Mouse (Mus musculus) neural tube, embryonic 15.5 days (tissue): ENCODE data around the gene Selenop. TPM values are rescaled to one million over a fixed set of nuclear protein-coding genes. Genes with fewer than 3 reads are reported as not detected.
"Not testable (repeated sequence)": the region's sequence is repeated elsewhere in the genome, so short reads cannot be mapped to it uniquely, and the experiment has no call there.

Experiments used
- ATAC-seq: fragments of 200-750 bp; cut with Nextera tagmentation; 2 replicates; pipeline ENCODE4 v1.8.0; 2017; ENCODE audit warnings: mild to moderate bottlenecking, moderate TSS enrichment, moderate library complexity; ENCODE audit not compliant: low FRiP score
- H3K27ac ChIP-seq: fragments of 300-500 bp; sonication (generic); replicated peaks from 2 replicates; pipeline ENCODE4 v1.5.1; 2015; ENCODE audit warnings: mild to moderate bottlenecking, inconsistent platforms
- H3K27me3 ChIP-seq: fragments of 300-500 bp; sonication (generic); replicated peaks from 2 replicates; pipeline ENCODE4 v1.6.1; 2015; ENCODE audit warnings: inconsistent platforms
- H3K36me3 ChIP-seq: fragments of 300-500 bp; sonication (generic); 2 replicates; pipeline ENCODE4 v1.6.1; 2015; ENCODE audit warnings: inconsistent platforms
- H3K4me1 ChIP-seq: fragments of 300-500 bp; sonication (generic); 2 replicates; pipeline ENCODE4 v1.6.1; 2015; ENCODE audit warnings: inconsistent platforms
- H3K4me2 ChIP-seq: fragments of 300-500 bp; sonication (generic); 2 replicates; pipeline ENCODE4 v1.6.1; 2015; ENCODE audit warnings: inconsistent platforms, mild to moderate bottlenecking, moderate library complexity
- H3K4me3 ChIP-seq: fragments of 300-500 bp; sonication (generic); replicated peaks from 2 replicates; pipeline ENCODE4 v1.5.1; 2015; ENCODE audit warnings: mild to moderate bottlenecking, inconsistent platforms
- H3K9ac ChIP-seq: fragments of 300-500 bp; sonication (generic); replicated peaks from 2 replicates; pipeline ENCODE4 v1.6.1; 2015; ENCODE audit warnings: mild to moderate bottlenecking, inconsistent platforms
- H3K9me3 ChIP-seq: fragments of 300-500 bp; sonication (generic); replicated peaks from 2 replicates; pipeline ENCODE4 v1.6.1; 2016; ENCODE audit warnings: inconsistent platforms
- WGBS: fragments of 180-500 bp; shearing (Covaris S2); methylation state at CpG from one replicate; pipeline ENCODE4 v1.1.7; 2015; ENCODE audit warnings: mixed read lengths; 5-methylcytosine and 5-hydroxymethylcytosine counted together
- polyA plus RNA-seq: library from polyadenylated mRNA; unstranded; fragments of >200 nt; fragmentation: Nextera tagmentation; extraction: Ambion mirVana; gene quantifications from 2 replicates; pipeline ENCODE4 v1.2.1, GENCODE M21; 2015

Gene Selenop
- polyA plus RNA-seq = 142 and 158 TPM in 2 replicates

DNA sequence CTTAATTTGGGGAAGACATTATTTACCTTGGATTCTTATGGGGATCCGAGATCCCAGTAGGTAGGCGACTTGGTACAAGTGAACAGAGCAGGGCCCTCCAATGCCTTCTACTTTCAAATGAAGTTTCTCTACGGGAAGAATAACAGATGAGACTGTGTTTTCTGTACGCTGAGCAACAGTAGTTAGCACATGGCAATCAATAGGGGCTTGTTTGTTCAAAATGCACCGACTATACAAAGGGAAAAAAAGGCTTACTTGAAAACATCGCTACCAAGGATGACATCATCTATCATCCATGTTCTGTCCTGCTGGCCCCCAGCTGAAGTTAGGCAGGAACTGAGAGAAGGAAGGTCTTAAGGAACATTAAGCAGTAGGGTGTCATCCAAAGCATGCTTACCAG lies at the start of gene Selenop:
Gene Selenop (plus strand): TSS at position 301 of the 400 bp plus-strand sequence.
- peaks cover 4% of the 10 kb centered on the region; the same call in 1 of the 2 replicates for H3K4me1 ChIP-seq
- no peak within 1 kb of the TSS for H3K9ac ChIP-seq
- H3K36me3 ChIP-seq = no peaks in the 10 kb centered on the region
- H3K9me3 ChIP-seq = no peaks in the 10 kb centered on the region
- H3K4me2 ChIP-seq = no peak within 1 kb of the TSS
- no peak within 1 kb of the TSS for H3K4me3 ChIP-seq
- 78% methylated on average over 6 of the region's 6 CpGs for WGBS
- no peaks in the 10 kb centered on the region for H3K27me3 ChIP-seq
- H3K27ac ChIP-seq = no peak within 1 kb of the TSS
- ATAC-seq = no peak

DNA sequence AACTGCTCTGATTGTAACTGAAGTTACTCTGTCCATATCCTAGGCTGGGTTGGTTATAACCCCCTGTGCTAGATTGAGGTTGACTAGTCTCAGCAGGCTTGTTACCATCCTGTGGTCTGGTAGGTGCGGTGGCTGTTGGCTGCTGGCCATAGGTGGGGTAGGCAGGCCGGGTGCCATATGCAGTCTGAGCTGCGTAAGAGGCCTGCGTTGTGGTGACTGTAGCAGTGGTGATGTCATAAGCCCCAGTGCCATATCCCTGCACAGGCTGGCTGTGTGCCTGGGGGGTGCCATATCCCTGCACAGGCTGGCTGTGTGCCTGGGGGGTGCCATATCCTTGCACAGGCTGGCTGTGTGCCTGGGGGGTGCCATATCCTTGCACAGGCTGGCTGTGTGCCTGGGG lies 49.7 kb upstream of the Selenop start:
- not testable (repeated sequence) for H3K4me3 ChIP-seq, H3K4me2 ChIP-seq, ATAC-seq, H3K27ac ChIP-seq, H3K4me1 ChIP-seq, H3K27me3 ChIP-seq, H3K9me3 ChIP-seq, H3K36me3 ChIP-seq, H3K9ac ChIP-seq
- WGBS = 98% methylated on average over 4 of the region's 4 CpGs

DNA sequence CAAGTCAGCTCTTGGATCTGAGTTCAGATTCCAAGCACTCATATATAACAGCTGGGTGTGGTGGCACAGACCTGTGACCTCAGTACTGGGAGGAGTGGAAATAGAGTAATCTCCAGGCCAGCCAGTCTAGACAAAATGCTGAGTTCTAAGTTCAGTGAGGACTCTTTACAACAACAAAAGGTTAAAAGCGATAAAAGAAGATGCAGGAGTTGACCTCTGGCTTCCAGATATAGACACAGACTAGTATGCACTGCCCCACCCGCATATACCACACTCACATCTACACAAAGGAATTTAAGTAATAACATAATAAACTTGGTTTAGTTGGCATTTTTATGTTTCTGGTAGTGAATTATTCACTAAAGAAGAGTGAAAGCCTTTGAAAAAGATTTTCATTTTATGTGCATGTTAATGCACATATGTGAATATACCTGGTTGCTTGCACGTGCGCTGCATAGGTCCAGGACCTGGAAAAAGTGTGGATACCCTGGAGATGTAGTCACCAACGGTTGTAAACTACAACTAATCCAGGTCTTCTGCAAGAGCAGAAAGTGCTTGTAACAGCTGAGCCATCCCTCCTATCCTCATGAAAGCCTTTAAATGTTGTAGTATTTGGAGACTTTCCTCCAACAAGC lies 45.4 kb upstream of the Selenop start:
- no peak overlapping the region for H3K9ac ChIP-seq
- H3K4me2 ChIP-seq = no peak overlapping the region
- 93% methylated on average over 5 of the region's 5 CpGs for WGBS
- H3K27me3 ChIP-seq = no peaks in the 10 kb centered on the region
- no peak overlapping the region for H3K27ac ChIP-seq
- no peak overlapping the region for H3K4me3 ChIP-seq
- no peaks in the 10 kb centered on the region for H3K9me3 ChIP-seq
- no peak for ATAC-seq
- no peaks in the 10 kb centered on the region for H3K36me3 ChIP-seq
- H3K4me1 ChIP-seq = no peaks in the 10 kb centered on the region

DNA sequence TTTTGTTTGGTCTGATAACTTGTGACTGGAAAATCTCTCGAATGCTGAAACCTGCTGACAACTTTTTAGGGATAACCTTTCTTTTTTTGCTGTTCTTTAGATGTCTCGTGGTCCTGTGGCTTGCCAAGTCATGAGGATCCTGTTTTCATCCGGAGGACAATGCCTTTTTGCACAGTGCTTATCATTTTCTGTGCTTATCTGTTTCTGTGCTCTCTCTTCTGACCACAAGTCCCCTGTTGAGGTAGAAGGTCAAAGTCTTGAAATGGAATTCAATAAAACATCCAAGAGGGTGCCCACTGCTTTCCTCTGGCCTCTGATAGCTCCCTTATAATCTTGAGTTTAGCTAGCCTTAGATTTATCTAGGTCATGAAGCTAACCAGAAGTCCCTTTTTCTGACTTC lies 41.8 kb upstream of the Selenop start:
- Histone ChIP-seq H3K4me1 (no peaks in the 10 kb centered on the region), H3K9ac (no peak overlapping the region), H3K9me3 (no peaks in the 10 kb centered on the region), H3K27ac (no peak overlapping the region), H3K27me3 (no peaks in the 10 kb centered on the region), H3K4me3 (no peak overlapping the region), H3K4me2 (no peak overlapping the region), H3K36me3 (no peaks in the 10 kb centered on the region)
- no peak for ATAC-seq
- 81% methylated on average over 3 of the region's 3 CpGs for WGBS

DNA sequence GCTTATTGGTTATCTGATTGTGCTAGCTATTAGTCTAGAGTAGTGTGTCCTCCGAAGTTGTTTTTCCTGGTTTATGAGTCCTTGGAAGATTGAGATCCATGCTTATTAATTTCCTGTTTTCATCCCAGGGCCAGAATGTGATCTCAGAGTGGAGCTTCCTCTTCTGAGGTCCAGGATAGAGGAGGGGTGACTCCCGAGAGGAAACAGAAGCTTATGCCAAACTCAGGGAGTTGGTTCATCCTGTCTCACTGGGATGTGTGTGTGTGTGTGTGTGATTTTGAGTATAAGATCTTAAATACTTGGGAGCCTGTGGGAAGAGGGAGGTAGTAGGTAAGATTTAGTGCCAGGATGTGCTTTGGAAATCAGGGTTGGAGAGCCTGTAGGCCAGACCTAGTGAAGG lies 40.2 kb upstream of the Selenop start:
- Histone ChIP-seq H3K4me2 (no peak overlapping the region), H3K27ac (no peak overlapping the region), H3K36me3 (no peaks in the 10 kb centered on the region), H3K27me3 (no peaks in the 10 kb centered on the region), H3K9ac (no peak overlapping the region), H3K4me1 (peaks cover 5% of the 10 kb centered on the region), H3K9me3 (no peaks in the 10 kb centered on the region), H3K4me3 (no peak overlapping the region)
- ATAC-seq = no peak
- 78% methylated on average over 2 of the region's 2 CpGs for WGBS

DNA sequence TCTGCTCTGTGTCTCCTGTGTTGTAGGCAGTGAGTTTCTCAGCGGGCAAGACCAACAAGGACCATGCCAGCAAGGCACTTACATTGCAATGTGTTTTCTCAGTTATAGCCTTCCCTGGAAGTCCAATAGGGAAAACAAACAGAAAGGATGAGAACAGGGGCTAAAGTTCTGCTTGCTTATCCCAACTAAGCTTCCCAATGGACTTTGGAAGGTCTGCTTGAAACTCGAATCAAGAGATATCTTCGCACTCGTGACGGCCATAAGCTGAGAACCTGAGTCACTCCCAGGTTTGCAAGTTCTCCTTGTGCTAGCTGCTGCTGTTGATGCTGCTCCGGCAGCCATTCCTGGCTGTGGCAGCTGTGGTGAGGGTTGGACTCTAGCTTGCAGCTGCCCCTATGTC lies 39.4 kb upstream of the Selenop start:
- H3K27ac ChIP-seq = no peak overlapping the region
- ATAC-seq = no peak
- 97% methylated on average over 6 of the region's 6 CpGs for WGBS
- H3K9me3 ChIP-seq = no peaks in the 10 kb centered on the region
- H3K4me1 ChIP-seq = peaks cover 5% of the 10 kb centered on the region
- H3K4me2 ChIP-seq = no peak overlapping the region
- no peaks in the 10 kb centered on the region for H3K27me3 ChIP-seq
- no peak overlapping the region for H3K4me3 ChIP-seq
- H3K9ac ChIP-seq = no peak overlapping the region
- H3K36me3 ChIP-seq = no peaks in the 10 kb centered on the region

DNA sequence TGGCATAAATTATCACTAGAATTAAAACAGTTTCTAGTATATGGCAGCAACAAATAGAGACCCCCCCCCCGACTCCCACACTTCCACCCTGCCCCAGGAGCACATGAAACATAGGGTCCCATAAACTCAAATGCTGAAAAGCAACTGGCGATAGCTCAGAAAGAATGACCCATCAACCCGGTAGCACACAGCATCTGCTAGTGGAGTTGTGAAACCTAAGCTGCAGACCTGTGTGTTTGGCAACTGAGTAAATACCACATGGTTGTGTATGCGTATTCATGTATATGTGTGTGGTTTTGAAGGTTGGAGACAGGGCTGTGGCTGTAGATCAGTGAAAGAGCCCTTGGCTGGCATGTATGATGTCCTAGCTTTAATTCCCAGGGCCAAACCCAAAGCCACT lies 37.3 kb upstream of the Selenop start:
- Histone ChIP-seq H3K27me3 (no peaks in the 10 kb centered on the region), H3K36me3 (no peaks in the 10 kb centered on the region), H3K4me3 (no peak overlapping the region), H3K27ac (no peak overlapping the region), H3K9me3 (no peaks in the 10 kb centered on the region), H3K9ac (no peak overlapping the region), H3K4me1 (peaks cover 5% of the 10 kb centered on the region), H3K4me2 (no peak overlapping the region)
- 77% methylated on average over 4 of the region's 4 CpGs for WGBS
- no peak for ATAC-seq

DNA sequence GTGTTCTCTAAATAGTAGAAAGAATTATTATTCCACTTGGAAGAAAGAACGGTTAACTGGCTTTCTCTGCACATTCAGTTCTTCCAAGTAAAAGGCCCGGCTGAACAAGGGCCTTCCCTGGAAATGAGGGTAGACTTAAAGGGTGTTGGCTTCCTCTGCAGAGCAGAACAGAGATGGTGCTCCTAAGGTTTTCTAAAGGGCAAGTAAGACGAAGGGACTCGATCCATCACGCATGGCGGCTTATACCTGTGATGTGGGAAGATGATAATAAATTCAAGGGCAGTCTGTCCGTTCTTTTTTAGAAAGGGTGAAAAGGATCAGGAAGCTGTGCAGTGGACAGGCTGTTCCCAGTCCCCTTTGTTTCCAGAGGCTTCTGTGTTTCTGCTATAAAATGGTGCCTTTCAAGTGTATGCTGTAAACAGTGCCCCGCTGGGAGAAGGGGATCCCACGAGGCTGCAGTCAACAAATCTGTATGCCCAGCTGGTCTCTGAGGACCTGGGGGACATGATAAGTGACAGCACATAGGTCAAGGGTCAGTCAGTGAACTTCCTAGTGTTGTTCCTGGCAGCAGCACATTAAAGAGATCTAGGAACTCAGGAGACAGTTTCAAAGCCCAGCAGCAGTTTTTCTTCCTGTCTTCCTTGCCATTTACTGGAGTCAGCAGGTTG lies 36.0 kb upstream of the Selenop start:
- no peak overlapping the region for H3K9ac ChIP-seq
- H3K27me3 ChIP-seq = no peaks in the 10 kb centered on the region
- no peak overlapping the region for H3K4me2 ChIP-seq
- H3K27ac ChIP-seq = no peak overlapping the region
- 3% methylated on average over 9 of the region's 9 CpGs for WGBS
- no peaks in the 10 kb centered on the region for H3K36me3 ChIP-seq
- ATAC-seq = peak; percentile 68
- H3K9me3 ChIP-seq = no peaks in the 10 kb centered on the region
- H3K4me1 ChIP-seq = peaks cover 5% of the 10 kb centered on the region
- H3K4me3 ChIP-seq = no peak overlapping the region

DNA sequence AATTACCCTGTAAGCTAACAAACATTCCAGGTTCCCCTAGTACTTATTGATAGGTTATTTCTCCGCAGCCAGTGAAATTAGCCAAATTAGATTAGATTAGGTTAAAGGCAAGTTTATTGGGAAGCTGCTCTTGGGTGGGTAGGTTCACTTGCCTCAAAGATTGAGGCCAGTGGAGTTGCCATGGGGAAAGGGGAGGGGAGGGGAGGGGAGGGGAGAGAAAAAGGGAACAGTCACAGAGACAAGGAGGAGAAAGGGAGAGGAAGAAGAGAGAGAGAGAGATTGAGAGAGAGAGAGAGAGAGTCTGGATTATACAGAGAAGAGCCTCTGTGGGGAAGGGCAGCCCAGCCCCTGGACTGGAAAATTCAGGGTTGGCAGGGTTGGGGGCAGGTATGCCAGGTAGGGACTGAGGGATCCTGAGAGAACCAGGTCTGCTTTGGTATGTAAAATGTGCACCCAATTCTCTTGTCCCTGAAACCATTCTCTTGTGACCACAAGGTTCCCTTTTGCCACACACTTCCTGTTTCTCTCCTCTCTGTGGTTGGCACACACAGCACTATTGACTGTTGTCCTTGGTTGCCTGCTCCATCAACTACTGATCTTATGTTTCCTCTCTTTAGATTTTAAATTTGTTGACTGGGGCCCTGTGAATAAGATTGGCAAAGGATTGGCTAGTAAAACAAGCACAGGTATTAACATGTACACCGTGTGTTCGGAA lies 34.4 kb upstream of the Selenop start:
- WGBS = 91% methylated on average over 3 of the region's 3 CpGs
- H3K27ac ChIP-seq = no peak overlapping the region
- no peaks in the 10 kb centered on the region for H3K36me3 ChIP-seq
- no peak for ATAC-seq
- no peak overlapping the region for H3K9ac ChIP-seq
- no peak overlapping the region for H3K4me2 ChIP-seq
- no peak overlapping the region for H3K4me3 ChIP-seq
- no peaks in the 10 kb centered on the region for H3K9me3 ChIP-seq
- peaks cover 5% of the 10 kb centered on the region for H3K4me1 ChIP-seq
- no peaks in the 10 kb centered on the region for H3K27me3 ChIP-seq

DNA sequence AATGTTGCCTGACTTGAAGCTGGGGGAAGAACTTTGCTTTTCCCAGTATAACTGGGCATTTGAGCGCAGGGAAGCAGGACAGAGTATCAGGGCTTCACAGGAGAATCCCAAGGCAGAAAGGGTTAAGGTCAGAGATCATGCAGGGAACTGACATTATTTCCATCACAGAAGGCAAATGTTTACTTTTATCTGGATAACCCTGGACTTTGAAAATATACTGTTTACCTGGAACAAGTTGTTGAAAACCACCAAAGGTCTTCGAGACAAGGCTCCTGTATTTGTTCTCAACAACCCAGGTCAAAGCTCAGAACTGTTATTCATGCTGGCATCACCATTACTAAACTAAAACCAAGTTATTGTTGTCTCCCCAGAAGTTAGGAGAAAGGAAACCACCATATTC lies 32.0 kb upstream of the Selenop start:
- Histone ChIP-seq H3K36me3 (no peaks in the 10 kb centered on the region), H3K4me2 (no peak overlapping the region), H3K9me3 (no peaks in the 10 kb centered on the region), H3K27me3 (no peaks in the 10 kb centered on the region), H3K4me3 (no peak overlapping the region), H3K9ac (no peak overlapping the region), H3K4me1 (peaks cover 5% of the 10 kb centered on the region), H3K27ac (no peak overlapping the region)
- WGBS = 89% methylated on average over 2 of the region's 2 CpGs
- no peak for ATAC-seq

DNA sequence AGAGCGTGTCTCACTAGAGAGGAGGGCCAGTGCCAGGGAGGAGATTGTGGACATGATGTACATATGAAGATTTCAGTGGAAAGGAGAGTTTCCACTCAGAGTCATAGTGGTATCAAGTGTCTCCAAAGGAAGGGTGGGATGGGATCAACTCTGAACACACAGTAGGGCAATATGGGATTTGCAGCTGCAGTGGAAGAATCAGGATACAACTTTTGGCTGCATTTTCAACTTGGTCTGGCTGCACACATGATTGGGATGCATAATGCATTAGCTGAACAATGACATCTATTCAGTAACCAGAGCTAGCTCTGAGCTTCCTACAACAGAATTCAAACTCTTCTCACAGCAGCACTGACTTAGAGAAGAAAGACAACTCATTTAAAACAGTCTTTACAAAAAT lies 30.4 kb upstream of the Selenop start:
- Histone ChIP-seq H3K9me3 (no peaks in the 10 kb centered on the region), H3K4me2 (no peak overlapping the region), H3K27me3 (no peaks in the 10 kb centered on the region), H3K4me3 (no peak overlapping the region), H3K9ac (no peak overlapping the region), H3K4me1 (no peaks in the 10 kb centered on the region), H3K36me3 (no peaks in the 10 kb centered on the region), H3K27ac (no peak overlapping the region)
- no peak for ATAC-seq
- WGBS = 72% methylated on average over 1 of the region's 1 CpGs

DNA sequence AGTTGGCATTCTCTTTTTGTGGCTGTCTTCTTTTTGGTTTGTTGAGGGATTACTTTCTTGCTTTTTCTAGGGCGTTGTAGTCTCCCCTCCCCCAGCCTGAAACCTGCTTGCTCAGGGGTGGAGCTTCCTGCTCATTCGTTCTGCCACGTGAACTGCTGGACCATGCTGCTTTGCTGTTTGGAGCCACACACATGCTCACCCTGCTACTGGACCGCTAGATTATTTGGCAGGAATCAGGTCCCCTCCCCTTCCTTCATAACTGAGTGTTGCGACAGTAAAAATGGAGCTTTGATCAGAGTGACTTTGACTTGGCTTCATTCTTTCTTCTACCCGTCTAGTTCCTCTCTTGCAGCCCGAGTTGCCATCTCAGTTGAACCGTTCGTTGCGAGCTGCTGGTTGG lies 23.3 kb upstream of the Selenop start:
- not testable (repeated sequence) for H3K4me3 ChIP-seq, ATAC-seq, H3K4me2 ChIP-seq, H3K9me3 ChIP-seq, H3K36me3 ChIP-seq, H3K4me1 ChIP-seq, H3K9ac ChIP-seq, H3K27me3 ChIP-seq, H3K27ac ChIP-seq
- 89% methylated on average over 10 of the region's 10 CpGs for WGBS
